Mouse (Mus musculus) gastrocnemius, postnatal 10 days (tissue): ENCODE data around the gene Hoxb4. TPM values are rescaled to one million over a fixed set of nuclear protein-coding genes. Genes with fewer than 3 reads are reported as not detected.

Experiments
- DNase-seq: peaks from one replicate; pipeline ENCODE4 v3.0.0; 2021; ENCODE audit warnings: mixed read lengths
- long read RNA-seq, 2 experiments: library from polyadenylated mRNA; stranded (forward); transcript quantifications; one replicate each; pipeline ENCODE4 v2.0.0; 2021
- total RNA-seq, 2 experiments: library from RNA; stranded (reverse); gene quantifications; 2 replicates each; pipeline ENCODE4 v1.2.3; 2021

Gene Hoxb4
- total RNA-seq, result 1 to 10 TPM in 1 of 2 experiments, under 1 TPM in 1; 0.45 to 1.1 TPM
- long read RNA-seq, experiment 1, result 0 reads
- long read RNA-seq, experiment 2, partial matches to known transcripts, result 0 of 1 reads
- long read RNA-seq, experiment 2, other reads (novel, unspliced or antisense), result 0 of 1 reads

- DNase-seq, result no peak
Measured at GRCm38 (mm10) chr11:96317608-96318367, at the start of gene Hoxb4. Hoxb4 (plus strand) TSS chr11:96318267.

DNA sequence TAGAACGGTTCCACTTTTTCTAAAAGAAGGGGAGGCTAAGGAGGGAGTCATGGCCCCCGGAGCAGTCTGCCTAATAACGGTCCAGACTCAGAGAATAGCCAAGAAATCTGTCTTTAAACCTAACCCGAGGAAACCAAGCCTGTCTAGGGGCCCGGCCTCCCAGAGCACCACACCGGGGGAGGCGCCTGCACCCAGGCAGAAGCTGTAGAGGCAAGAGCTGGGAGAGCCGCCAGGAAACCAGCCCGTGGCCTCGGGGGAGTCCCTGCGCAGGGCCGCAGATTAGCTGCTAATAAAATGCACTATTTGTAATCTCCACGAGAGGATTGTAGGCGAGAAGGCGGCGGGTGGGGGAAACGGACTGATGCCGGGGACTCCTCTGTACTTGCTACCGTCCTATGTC, 48.2 kb upstream of the Hoxb4 start:
- no peak for DNase-seq

DNA sequence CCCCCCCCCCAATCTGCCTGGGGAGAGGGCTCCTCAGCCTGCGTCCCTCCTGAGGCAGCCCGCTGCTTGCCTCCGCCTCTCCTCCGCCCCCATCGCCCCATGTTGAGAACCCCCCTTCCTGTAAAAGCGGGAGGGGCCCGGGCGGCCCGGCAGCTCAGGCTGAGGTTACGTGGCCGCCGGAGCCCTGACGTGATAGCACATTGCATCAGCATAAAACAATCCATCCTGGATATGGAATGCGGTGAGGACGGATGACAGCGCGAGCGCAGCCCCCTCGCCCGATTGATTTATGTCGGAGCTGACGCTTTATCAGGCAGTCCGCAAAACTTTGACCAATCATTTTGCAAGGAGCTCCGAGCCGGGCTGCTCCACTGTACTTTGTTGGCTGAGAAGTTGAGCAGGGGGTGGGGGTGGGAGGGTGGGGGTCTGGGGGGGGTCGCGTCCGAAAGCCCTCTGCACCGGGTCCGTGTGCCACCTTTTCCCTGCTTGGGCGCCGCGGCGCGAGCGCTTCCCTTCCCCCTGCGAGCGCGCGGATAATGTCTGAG, 47.0 kb upstream of the Hoxb4 start, which contains the start of gene Hoxb9:
Gene Hoxb9, plus strand, starts transcription at position 462 of the 545 bp plus-strand sequence.
- no peak for DNase-seq

DNA sequence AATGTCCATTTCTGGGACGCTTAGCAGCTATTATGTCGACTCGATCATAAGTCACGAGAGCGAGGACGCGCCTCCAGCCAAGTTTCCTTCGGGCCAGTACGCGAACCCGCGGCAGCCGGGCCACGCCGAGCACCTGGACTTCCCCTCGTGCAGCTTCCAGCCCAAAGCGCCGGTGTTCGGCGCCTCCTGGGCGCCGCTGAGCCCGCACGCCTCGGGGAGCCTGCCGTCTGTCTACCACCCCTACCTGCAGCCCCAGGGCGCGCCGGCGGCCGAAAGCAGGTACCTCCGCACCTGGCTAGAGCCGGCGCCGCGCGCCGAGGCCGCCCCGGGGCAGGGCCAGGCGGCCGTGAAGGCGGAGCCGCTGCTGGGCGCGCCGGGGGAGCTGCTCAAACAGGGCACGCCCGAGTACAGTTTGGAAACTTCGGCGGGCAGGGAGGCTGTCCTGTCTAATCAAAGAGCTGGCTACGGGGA, 46.5 kb upstream of the Hoxb4 start:
- DNase-seq, result no peak

GRCm38 (mm10) chr11:96272024-96272921, 45.8 kb upstream of the Hoxb4 start:
- DNase-seq, result no peak

GRCm38 (mm10) chr11:96274428-96274827, 43.6 kb upstream of the Hoxb4 start:
- no peak for DNase-seq

- no peak for DNase-seq
Measured at GRCm38 (mm10) chr11:96275896-96276295, 42.2 kb upstream of the Hoxb4 start.

DNA sequence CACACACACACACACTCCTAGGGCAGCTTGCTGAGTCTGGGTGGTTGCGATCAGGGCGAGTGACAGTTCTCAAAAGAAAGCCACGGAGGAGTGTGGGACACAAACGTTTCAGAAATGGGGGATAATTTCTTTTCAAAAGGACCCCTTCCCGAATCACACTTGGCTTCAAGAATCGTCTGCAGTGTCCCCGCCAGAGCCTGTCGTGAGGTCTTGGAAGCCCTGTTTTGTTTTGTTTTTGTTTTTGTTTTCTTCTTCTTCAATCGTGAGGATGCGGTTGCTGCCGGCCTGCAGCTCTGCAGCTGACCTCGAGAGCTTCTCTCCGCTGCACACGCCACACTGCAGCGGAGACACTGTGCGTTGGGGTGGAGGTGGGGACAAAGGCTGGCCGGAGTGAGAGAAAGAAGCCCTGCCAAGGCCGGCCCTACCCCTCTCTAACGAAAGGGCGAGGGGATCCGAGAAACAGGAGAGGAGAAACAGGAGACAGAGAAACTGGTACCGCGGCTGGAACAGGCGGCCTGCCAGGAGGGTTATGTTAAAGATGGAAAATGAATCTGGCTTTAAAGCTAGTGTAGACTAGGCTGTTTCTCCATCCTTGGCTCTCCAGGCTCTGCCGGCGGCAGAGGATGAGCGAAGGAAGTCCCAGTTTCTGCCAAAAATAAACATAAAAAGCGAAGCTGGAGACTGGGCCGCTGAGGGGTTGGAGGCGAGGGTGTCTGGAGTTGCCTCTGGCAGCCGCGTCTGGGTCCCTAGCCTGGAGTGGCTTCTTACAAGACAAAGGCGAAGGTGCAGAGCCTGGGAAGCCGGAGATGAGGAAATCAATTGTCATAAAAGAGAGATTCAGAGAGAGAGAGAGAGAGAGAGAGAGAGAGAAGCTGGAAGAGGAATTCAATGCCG, 40.7 kb upstream of the Hoxb4 start:
- DNase-seq, result no peak

- DNase-seq, result no peak
Measured at GRCm38 (mm10) chr11:96278324-96278723, 39.7 kb upstream of the Hoxb4 start.

GRCm38 (mm10) chr11:96278773-96279172, 39.3 kb upstream of the Hoxb4 start:
- peak; percentile 81 for DNase-seq

- no peak for DNase-seq
Measured at GRCm38 (mm10) chr11:96279421-96280233, 38.4 kb upstream of the Hoxb4 start.

GRCm38 (mm10) chr11:96280399-96281378, 37.4 kb upstream of the Hoxb4 start:
- DNase-seq, result no peak

GRCm38 (mm10) chr11:96281396-96281795, 36.7 kb upstream of the Hoxb4 start:
- DNase-seq, result no peak

GRCm38 (mm10) chr11:96281855-96282570, 36.1 kb upstream of the Hoxb4 start, which contains the start of gene Hoxb8:
Hoxb8 (plus strand) TSS chr11:96281905.
- no peak for DNase-seq

GRCm38 (mm10) chr11:96282795-96283430, 35.2 kb upstream of the Hoxb4 start:
- no peak for DNase-seq

DNA sequence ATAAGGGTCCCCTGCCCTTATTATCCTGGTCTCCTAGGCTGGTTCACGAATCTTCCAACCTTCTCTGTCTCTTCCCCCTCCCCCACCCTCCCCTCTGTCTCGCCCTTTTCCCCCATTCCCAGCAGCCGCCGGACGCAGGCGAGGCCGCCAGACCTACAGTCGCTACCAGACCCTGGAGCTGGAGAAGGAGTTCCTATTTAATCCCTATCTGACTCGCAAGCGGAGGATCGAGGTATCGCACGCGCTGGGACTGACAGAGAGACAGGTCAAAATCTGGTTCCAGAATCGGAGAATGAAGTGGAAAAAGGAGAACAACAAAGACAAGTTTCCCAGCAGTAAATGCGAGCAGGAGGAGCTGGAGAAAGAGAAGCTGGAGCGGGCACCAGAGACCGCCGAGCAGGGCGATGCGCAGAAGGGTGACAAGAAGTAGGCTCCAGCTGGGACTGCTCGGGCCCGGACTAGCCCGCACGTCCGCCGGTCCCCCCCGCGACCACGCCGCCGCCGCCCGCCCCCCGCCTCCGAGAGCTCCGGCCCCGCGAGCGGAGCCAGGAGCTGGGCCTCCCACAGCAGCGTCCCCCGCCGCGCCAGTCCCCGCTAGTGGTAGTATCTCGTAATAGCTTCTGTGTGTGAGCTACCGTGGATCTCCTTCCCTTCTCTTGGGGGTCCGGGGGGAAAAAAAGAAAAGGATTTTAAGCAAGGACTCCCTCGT, 33.9 kb upstream of the Hoxb4 start:
- DNase-seq, result peak; percentile 54
